Mouse (Mus musculus) G1E (cell line): ENCODE measurements around the gene Nkx3-2.
A peak's percentile ranks its signal among the peaks of the same experiment; 100 is the strongest.

Experiments
- CTCF ChIP-seq: IDR thresholded peaks from 2 replicates; pipeline ENCODE4 v1.5.1; 2012; ENCODE audit warnings: low read depth, low read length, inconsistent platforms, mixed read lengths
- GATA1 ChIP-seq: IDR thresholded peaks from 2 replicates; pipeline ENCODE4 v1.6.1; 2012; ENCODE audit warnings: borderline replicate concordance, low read length, inconsistent platforms, mixed read lengths
- GATA2 ChIP-seq: IDR thresholded peaks from 2 replicates; pipeline ENCODE4 v1.6.1; 2012; ENCODE audit warnings: low read depth, low read length, inconsistent platforms, borderline replicate concordance
- POLR2AphosphoS5 ChIP-seq: IDR thresholded peaks from 2 replicates; pipeline ENCODE4 v1.6.1; 2012; ENCODE audit warnings: low read depth, low read length, inconsistent platforms; ENCODE audit not compliant: insufficient replicate concordance
- TAL1 ChIP-seq: conservative IDR thresholded peaks from 2 replicates; pipeline ENCODE4 v1.6.1; 2012; ENCODE audit warnings: low read depth, low read length, inconsistent platforms, mixed read lengths

- TF ChIP-seq CTCF = peak; percentile 85
- TF ChIP-seq POLR2AphosphoS5 = no peak
- TF ChIP-seq GATA1 = no peak
- no peak for TF ChIP-seq TAL1
- no peak for TF ChIP-seq GATA2
Observed at GRCm38 (mm10) chr5:41768382-41769040, 4.2 kb upstream of the Nkx3-2 start.
